Comparison of ENCODE assay signal across 19 mouse cellular contexts in the genomic region with DNA sequence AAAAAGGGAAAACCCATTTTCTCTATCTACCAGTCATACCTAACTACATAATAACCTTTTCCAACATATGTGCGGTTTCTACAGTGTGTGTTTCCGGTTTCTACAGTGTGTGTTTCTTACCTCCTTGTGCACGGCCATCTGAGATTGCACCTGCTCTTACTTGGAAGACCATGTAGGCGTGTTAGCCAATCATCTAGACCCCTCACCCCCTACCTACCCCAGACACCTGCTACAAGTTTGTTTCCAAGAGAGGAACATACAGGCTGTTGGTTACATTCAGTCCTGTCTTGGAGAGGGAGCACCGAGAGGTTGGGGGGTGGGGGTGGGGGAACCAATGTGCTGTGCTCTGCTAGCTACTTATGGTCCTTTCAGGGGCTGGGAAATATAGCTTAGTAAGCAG. TPM values are rescaled to one million over a fixed set of nuclear protein-coding genes. Genes with fewer than 3 reads are reported as not detected.
DNase-seq lines count a peak whose midpoint lies in the region; ATAC-seq and TF ChIP-seq lines count a peak whose summit lies in the region.
"Had no signal": no experiment of that assay in that cellular context is flagged by ENCODE, and none has a peak within 500 bp of the region (broad histone marks: within the 10 kb centered on the region; RNA-seq: fewer than 3 reads in every experiment).

No protein-coding gene starts in this region.

- intact Hi-C loops in left cerebral cortex, postnatal 4 days (cut with DNase I): loop anchor here (10.0 kb wide), 2 partner anchors 138 to 182 kb away; no protein-coding TSS in a partner anchor

- peak; percentile 53 to 76 for DNase-seq in cerebellum, postnatal 14 days
- DNase-seq in cerebellum, postnatal 4 days (ENCODE audit: low spot score in 2 of 2): no peak
- peak; percentile 19 for DNase-seq in left cerebral cortex, postnatal 4 days
- DNase-seq in left cerebral cortex, adult 9 months (ENCODE audit: low spot score in 2 of 2): no peak
- no peak for DNase-seq in neural tube, embryonic 10.5 days (ENCODE audit: extremely low spot score, low spot score)
- no peak for DNase-seq in forebrain, postnatal 0 days
- no peak for DNase-seq in testis, postnatal 10 days (ENCODE audit: low spot score)
- DNase-seq: gastrocnemius, adult 2 months; kidney, adult 2 months; layer of hippocampus, postnatal 36 days; liver, embryonic 13.5 days; spleen, adult 18-20 months had no signal

- no peak for ATAC-seq in neural tube, embryonic 15.5 days (ENCODE audit: low FRiP score)
- no peak for ATAC-seq in forebrain, postnatal 0 days

- no peak overlapping the region for H3K27ac ChIP-seq in neural tube, embryonic 15.5 days (replicated peaks)
- H3K27ac ChIP-seq in forebrain, postnatal 0 days (ENCODE audit: low read depth, low read length): no peak overlapping the region
- H3K27ac ChIP-seq: gastrocnemius, adult 2 months; liver, embryonic 13.5 days; stomach, embryonic 15.5 days had no signal

- TF ChIP-seq CTCF in forebrain, postnatal 0 days (IDR thresholded peaks at IDR 0.05; ENCODE audit: low read depth): no peak

- no peaks in the 10 kb centered on the region for H3K36me3 ChIP-seq in neural tube, embryonic 15.5 days
- no peaks in the 10 kb centered on the region for H3K36me3 ChIP-seq in forebrain, postnatal 0 days (ENCODE audit: insufficient read depth)
- H3K36me3 ChIP-seq: heart, embryonic 12.5 days; liver, embryonic 13.5 days; stomach, embryonic 15.5 days had no signal

- 88% methylated on average over 5 of the region's 5 CpGs for WGBS in neural tube, embryonic 15.5 days
- 61% methylated on average over 5 of the region's 5 CpGs for WGBS in forebrain, postnatal 0 days

- no peak overlapping the region for H3K4me3 ChIP-seq in neural tube, embryonic 15.5 days (replicated peaks)
- H3K4me3 ChIP-seq in forebrain, postnatal 0 days (ENCODE audit: low read depth, low read length): no peak overlapping the region
- H3K4me3 ChIP-seq: gastrocnemius, adult 2 months; heart, embryonic 12.5 days; liver, embryonic 13.5 days; stomach, embryonic 15.5 days had no signal

- no peaks in the 10 kb centered on the region for H3K9me3 ChIP-seq in neural tube, embryonic 15.5 days (replicated peaks)
- 0 out of 2 replicates have a peak, but pooled peaks cover 2% of the 10 kb centered on the region for H3K9me3 ChIP-seq in forebrain, postnatal 0 days (ENCODE audit: low read length)
- H3K9me3 ChIP-seq: liver, embryonic 13.5 days; stomach, embryonic 15.5 days had no signal

- H3K4me2 ChIP-seq in neural tube, embryonic 15.5 days: 0 out of 2 replicates have a peak overlapping the region, but pooled peaks have one; percentile 98
- H3K4me2 ChIP-seq in forebrain, postnatal 0 days (ENCODE audit: low read depth): peak overlapping the region; percentile 99
- H3K4me2 ChIP-seq: heart, embryonic 12.5 days; liver, embryonic 13.5 days; stomach, embryonic 15.5 days had no signal

- no peak overlapping the region for H3K9ac ChIP-seq in neural tube, embryonic 15.5 days (replicated peaks)
- H3K9ac ChIP-seq in forebrain, postnatal 0 days: no peak overlapping the region
- H3K9ac ChIP-seq: heart, embryonic 12.5 days; liver, embryonic 13.5 days; stomach, embryonic 15.5 days had no signal

- H3K4me1 ChIP-seq in neural tube, embryonic 15.5 days: peaks cover 23% of the 10 kb centered on the region
- no peaks in the 10 kb centered on the region for H3K4me1 ChIP-seq in forebrain, postnatal 0 days (ENCODE audit: insufficient read depth)
- H3K4me1 ChIP-seq: liver, embryonic 13.5 days had no signal

- H3K27me3 ChIP-seq in neural tube, embryonic 15.5 days (replicated peaks): peaks cover 27% of the 10 kb centered on the region
- no peaks in the 10 kb centered on the region for H3K27me3 ChIP-seq in forebrain, postnatal 0 days (ENCODE audit: insufficient read depth, low read length)
- H3K27me3 ChIP-seq: CH12.LX had no signal

RNA-seq across cellular contexts. Expression of gene Adamts18, which starts 1.9 kb away (rescaled TPM):
- total RNA-seq in left cerebral cortex, postnatal 4 days (2021): 10 to 100 TPM; 11.8 to 12.8 TPM
- polyA plus RNA-seq in neural tube, embryonic 15.5 days (2015; fragmentation: Nextera tagmentation; extraction: Ambion mirVana): 2.5 and 2.9 TPM in 2 replicates
- total RNA-seq in forebrain, postnatal 0 days (2014; rRNA removed): 8.9 and 9.2 TPM in 2 replicates
- polyA plus RNA-seq in forebrain, postnatal 0 days (2015; fragmentation: Nextera tagmentation; extraction: Ambion mirVana): 3.6 and 4.7 TPM in 2 replicates
- total RNA-seq: adrenal gland, adult 18-20 months; CH12.LX; granulocyte monocyte progenitor cell, adult 5-6 weeks; heart, postnatal 25 days had no signal
- polyA plus RNA-seq: kidney, adult 2 months had no signal

Comparison
In these comparisons a context has a peak if more than half of its experiments do, and no peak if none do; other contexts are left out.
1. DNase-seq: peak in cerebellum, postnatal 14 days (2 of 2) and left cerebral cortex, postnatal 4 days (single experiment); none in cerebellum, postnatal 4 days (0 of 2), left cerebral cortex, adult 9 months (0 of 2), neural tube, embryonic 10.5 days (single experiment), forebrain, postnatal 0 days (single experiment) and testis, postnatal 10 days (single experiment).